Mouse (Mus musculus): ENCODE results near the gene Cyb561a3. TPM values are rescaled to one million over a fixed set of nuclear protein-coding genes. Genes with fewer than 3 reads are reported as not detected.

The Cyb561a3 gene
- total RNA-seq, 4 experiments from 2014 or later, result 9.8 to 15.8 (median 12.8) TPM

- DNase-seq (ENCODE audit: low spot score in 2 of 2), result no peak
Measured at GRCm38 (mm10) chr19:10590301-10590700, 13.3 kb downstream of the Cyb561a3 start.

DNA sequence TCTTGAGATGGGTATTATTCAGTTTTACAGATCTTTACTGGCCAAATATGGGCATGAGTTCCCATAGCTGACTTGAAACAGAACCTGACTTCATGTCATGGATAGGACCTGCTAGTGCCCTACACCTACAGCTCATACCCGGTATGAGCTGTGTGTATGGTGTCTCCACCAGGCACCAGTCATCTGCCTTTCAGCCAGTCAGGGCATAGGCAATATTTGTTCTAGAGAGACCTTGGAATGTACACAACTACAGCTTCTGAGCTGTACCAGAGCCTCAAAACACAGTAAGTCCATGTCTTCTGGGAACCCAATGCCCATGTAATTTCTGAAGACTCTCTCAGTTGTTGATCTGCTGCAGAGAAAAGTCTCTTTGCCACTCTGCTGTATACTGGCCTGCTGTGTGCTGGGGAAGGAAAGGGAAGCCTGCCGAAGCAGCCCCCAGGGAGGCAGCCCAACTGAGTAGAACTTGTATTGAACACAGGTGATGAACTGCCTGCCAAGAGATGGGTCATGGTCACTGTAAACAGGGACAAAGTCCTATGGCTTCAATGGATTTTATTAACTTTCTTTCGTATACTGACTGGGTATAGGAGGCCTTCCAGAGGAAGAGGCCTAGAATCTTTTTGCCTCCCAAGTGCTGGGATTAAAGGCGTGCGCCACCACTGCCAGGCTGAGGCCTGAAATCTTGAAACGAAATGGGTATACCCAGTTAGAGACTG is 14.8 kb downstream of the Cyb561a3 start:
- no peak for DNase-seq (ENCODE audit: low spot score in 2 of 2)

DNA sequence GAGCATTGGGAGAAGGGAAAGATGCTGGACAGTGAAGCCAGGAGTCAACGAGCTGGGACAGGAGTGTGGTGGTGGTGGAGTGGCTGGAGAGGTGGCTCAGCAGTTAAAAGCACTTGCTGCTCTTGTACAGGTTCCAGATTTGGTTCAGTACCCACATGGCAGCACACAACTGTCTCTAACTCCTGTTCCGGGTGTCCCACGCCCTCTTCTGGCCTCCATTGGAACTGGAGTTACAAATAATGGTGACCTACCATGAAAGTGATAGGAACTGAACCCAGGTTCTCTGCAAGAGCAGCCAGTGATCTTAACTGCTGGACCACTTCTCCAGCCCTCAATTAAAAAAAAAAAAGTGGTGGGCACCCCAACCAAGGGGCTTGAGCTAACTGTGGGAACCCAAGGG is 21.2 kb downstream of the Cyb561a3 start:
- DNase-seq (ENCODE audit: low spot score in 2 of 2), result no peak

- no peak for DNase-seq (ENCODE audit: low spot score in 2 of 2)
Measured at GRCm38 (mm10) chr19:10599648-10600047, 22.7 kb downstream of the Cyb561a3 start.

DNA sequence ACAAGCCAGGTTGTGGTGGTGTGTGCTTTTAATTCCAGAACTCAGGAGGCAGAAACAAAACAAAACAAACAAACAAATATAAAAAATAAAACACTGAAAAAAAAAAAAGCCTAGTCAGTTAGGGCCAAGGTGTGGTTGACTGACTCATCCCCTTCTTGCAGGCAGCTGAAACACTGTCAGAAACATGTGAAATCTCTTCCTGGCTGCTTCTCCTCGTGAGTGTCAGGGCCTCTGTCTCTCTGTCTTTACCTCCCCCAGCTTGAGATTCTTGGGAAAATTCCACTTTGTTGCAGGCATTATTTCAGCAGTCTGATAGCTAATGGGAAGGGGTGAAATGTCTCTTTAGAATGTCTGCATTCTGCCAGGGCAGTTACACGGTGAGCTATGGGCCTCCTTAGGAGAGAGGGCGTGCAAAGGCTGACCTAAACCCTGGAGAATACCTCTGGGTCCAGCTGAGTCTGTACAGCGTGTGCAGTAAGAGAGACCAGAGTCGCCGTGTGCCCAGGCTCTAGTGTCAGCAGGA is 25.3 kb downstream of the Cyb561a3 start:
- DNase-seq (ENCODE audit: low spot score in 2 of 2), result no peak

GRCm38 (mm10) chr19:10602787-10603186 is 25.8 kb downstream of the Cyb561a3 start:
- peak; percentile 76 to 90 for DNase-seq (ENCODE audit: low spot score in 2 of 2)

DNA sequence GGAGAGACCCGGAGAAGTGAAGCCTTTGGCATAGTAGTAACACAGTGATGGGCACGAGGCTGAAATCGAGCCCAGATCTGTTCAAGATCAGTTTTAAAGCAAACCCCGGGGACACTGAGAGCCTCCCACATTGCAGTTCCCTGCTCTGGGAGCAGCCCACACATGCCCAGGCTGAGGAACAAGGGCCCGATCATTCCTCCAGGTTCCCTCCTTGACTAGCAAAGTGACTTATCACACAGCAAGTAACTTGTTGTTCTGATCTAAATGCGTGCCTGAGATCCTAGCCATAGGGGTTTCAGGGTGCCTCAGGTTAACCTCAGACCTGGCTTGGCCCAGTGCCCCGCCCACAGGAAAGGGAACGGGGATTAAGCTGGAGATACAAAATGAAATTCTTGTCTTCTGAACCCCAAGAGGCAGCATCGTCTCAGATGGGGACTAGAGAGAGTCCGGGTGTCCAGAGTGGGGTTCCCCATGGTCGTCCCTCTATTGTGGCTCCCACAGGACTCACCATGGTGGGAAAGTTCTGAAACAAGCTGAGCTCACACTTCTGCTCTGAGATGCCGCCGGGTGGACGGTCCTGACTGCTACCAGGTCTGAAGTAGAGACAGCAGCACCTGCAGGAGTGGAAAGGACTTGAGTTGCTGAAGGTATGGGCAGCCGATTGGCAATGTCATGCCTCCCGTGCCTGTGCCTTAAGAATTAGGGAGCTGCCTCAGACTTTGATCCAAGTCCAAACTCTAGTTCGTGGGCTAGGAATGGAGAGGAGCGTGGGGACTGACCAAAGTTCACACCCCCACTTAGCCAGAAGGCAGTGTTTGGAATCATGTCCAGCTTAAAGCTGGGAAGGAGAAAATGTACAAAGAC is 26.9 kb downstream of the Cyb561a3 start:
- DNase-seq (ENCODE audit: low spot score in 2 of 2), result no peak

- DNase-seq (ENCODE audit: low spot score in 2 of 2), result no peak
Measured at GRCm38 (mm10) chr19:10604534-10604933, 27.6 kb downstream of the Cyb561a3 start.

- peak; percentile 97 to 99 for DNase-seq (ENCODE audit: low spot score in 2 of 2)
Measured at GRCm38 (mm10) chr19:10605293-10605900, 28.4 kb downstream of the Cyb561a3 start, which contains the start of the genes Ddb1 and Tkfc. Gene Ddb1, plus strand, starts transcription at chr19:10605327. Gene Tkfc, minus strand, starts transcription at chr19:10605654.

- DNase-seq (ENCODE audit: low spot score in 2 of 2), result no peak
Measured at GRCm38 (mm10) chr19:10605901-10606622, 29.1 kb downstream of the Cyb561a3 start.

GRCm38 (mm10) chr19:10608573-10609240 is 31.7 kb downstream of the Cyb561a3 start:
- DNase-seq (ENCODE audit: low spot score in 2 of 2), result no peak

DNA sequence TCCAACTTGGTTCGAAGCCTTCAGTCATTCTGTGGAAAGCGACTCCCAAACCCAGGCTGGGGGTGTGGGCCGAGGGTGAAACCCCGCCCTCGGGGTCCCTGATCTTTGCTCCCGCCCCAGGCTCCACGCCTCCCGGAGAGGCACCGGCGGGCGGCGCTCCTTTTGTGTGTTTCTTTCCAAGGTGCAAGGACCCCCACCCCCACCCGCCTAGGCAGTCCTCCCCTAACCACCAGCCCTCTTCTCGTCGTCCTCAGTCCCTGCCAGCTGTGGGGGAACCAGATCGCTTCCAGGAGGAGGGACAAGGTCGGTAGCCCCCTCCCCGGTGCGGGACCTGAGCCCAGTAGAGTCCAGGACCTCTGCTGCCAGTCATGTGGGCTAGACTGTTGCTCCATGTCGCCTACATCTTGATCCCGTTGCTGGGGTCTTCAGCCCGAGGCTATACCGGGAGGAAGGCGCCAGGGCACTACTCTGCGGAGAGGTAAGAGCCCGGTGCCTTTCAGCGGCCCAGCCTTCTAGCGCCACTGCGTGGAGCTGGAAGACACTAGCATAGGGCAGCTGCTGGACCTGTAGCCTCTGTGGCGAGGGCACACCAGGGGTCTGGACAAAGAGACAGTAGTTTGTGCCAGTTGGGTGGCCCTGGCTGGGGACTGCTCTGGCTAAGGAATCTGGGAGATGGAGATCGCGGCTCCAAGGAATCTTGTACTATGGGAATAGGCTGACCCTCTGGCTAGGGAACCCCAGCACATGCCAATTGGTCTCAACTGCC is 57.3 kb downstream of the Cyb561a3 start, which contains the start of gene Vwce:
Vwce (plus strand) TSS at position 108 of the 766 bp plus-strand sequence.
- peak; percentile 23 to 25 for DNase-seq (ENCODE audit: low spot score in 2 of 2)

GRCm38 (mm10) chr19:10634872-10635318 is 57.9 kb downstream of the Cyb561a3 start:
- peak; percentile 61 to 63 for DNase-seq (ENCODE audit: low spot score in 2 of 2)

GRCm38 (mm10) chr19:10637840-10638239 is 60.9 kb downstream of the Cyb561a3 start:
- no peak for DNase-seq (ENCODE audit: low spot score in 2 of 2)

DNA sequence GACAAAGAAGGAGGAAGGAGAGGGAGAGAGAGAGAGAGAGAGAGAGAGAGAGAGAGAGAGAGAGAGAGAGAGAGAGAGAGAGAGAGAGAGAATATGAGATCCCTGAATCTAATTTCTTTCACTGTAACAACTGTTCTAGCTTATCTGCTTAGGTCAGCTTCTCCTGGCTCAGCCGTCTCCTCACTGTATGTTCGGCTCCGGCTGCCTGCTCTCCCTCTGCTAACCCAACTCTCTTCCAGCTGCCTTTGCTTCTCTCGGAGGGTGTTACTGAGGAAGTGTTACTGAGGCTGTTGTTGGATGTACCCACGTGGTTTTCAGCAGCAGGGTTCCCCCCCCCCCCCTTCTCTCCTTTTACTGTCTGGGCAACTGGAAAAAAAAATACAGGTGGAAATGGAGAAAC is 63.1 kb downstream of the Cyb561a3 start:
- DNase-seq (ENCODE audit: low spot score in 2 of 2), result no peak

- no peak for DNase-seq (ENCODE audit: low spot score in 2 of 2)
Measured at GRCm38 (mm10) chr19:10640589-10641378, 63.8 kb downstream of the Cyb561a3 start.

Measured in layer of hippocampus, adult 8-10 months (tissue).